Mouse (Mus musculus): ENCODE data around the gene Slc9a8. TPM values are rescaled to one million over a fixed set of nuclear protein-coding genes. Genes with fewer than 3 reads are reported as not detected.

Slc9a8 gene
- polyA plus RNA-seq, 1 experiment from 2014 or later: 27.1 TPM

GRCm38 (mm10) chr2:167417694-167418093 is 3.8 kb upstream of the Slc9a8 start:
- H3K27ac ChIP-seq: no peak overlapping the region
- H3K27me3 ChIP-seq: no peaks in the 10 kb centered on the region
- no peaks in the 10 kb centered on the region for H3K9me3 ChIP-seq (replicated peaks)
- ATAC-seq (replicated peaks; ENCODE audit: low FRiP score): no peak
- 31% methylated on average over 4 of the region's 4 CpGs for WGBS
- H3K36me3 ChIP-seq: no peaks in the 10 kb centered on the region
- no peak overlapping the region for H3K4me3 ChIP-seq (replicated peaks)
- H3K4me2 ChIP-seq: no peak overlapping the region
- H3K4me1 ChIP-seq: peaks cover 19% of the 10 kb centered on the region
- no peak overlapping the region for H3K9ac ChIP-seq

- H3K9ac ChIP-seq: no peak overlapping the region
- H3K4me1 ChIP-seq: peaks cover 20% of the 10 kb centered on the region
- H3K4me2 ChIP-seq: no peak overlapping the region
- 71% methylated on average over 1 of the region's 1 CpGs for WGBS
- no peaks in the 10 kb centered on the region for H3K27me3 ChIP-seq
- no peak for ATAC-seq (replicated peaks; ENCODE audit: low FRiP score)
- no peak overlapping the region for H3K27ac ChIP-seq
- H3K9me3 ChIP-seq (replicated peaks): no peaks in the 10 kb centered on the region
- H3K4me3 ChIP-seq (replicated peaks): no peak overlapping the region
- H3K36me3 ChIP-seq: peaks cover 5% of the 10 kb centered on the region
Measured at GRCm38 (mm10) chr2:167419204-167419603, 2.3 kb upstream of the Slc9a8 start.

- ATAC-seq (replicated peaks; ENCODE audit: low FRiP score): no peak
- 10% methylated on average over 10 of the region's 10 CpGs for WGBS
- H3K9ac ChIP-seq: peak overlapping the region; percentile 82
- peak overlapping the region; percentile 74 for H3K4me3 ChIP-seq (replicated peaks)
- no peaks in the 10 kb centered on the region for H3K27me3 ChIP-seq
- H3K27ac ChIP-seq: peak overlapping the region; percentile 99
- peaks cover 21% of the 10 kb centered on the region for H3K36me3 ChIP-seq
- no peaks in the 10 kb centered on the region for H3K9me3 ChIP-seq (replicated peaks)
- peaks cover 20% of the 10 kb centered on the region for H3K4me1 ChIP-seq
- peak overlapping the region; percentile 81 for H3K4me2 ChIP-seq
Measured at GRCm38 (mm10) chr2:167420811-167421241, 686 bp upstream of the Slc9a8 start.

GRCm38 (mm10) chr2:167422150-167422470 is 598 bp downstream of the Slc9a8 start:
- 4% methylated on average over 11 of the region's 11 CpGs for WGBS
- ATAC-seq (replicated peaks; ENCODE audit: low FRiP score): no peak

GRCm38 (mm10) chr2:167423031-167423611 is 1.6 kb downstream of the Slc9a8 start:
- peaks cover 44% of the 10 kb centered on the region for H3K36me3 ChIP-seq
- no peak overlapping the region for H3K4me3 ChIP-seq (replicated peaks)
- peaks cover 17% of the 10 kb centered on the region for H3K4me1 ChIP-seq
- ATAC-seq (replicated peaks; ENCODE audit: low FRiP score): no peak
- 88% methylated on average over 5 of the region's 5 CpGs for WGBS
- H3K9me3 ChIP-seq (replicated peaks): no peaks in the 10 kb centered on the region
- H3K27me3 ChIP-seq: no peaks in the 10 kb centered on the region
- H3K27ac ChIP-seq: no peak overlapping the region
- H3K9ac ChIP-seq: no peak overlapping the region
- 0 out of 2 replicates have a peak overlapping the region, but pooled peaks have one; percentile 81 for H3K4me2 ChIP-seq

More at GRCm38 (mm10) chr2:167422150-167422470, 598 bp downstream of the Slc9a8 start:
- peak overlapping the region; percentile 81 for H3K4me2 ChIP-seq
- H3K9me3 ChIP-seq (replicated peaks): no peaks in the 10 kb centered on the region
- H3K27me3 ChIP-seq: no peaks in the 10 kb centered on the region
- H3K4me3 ChIP-seq (replicated peaks): peak overlapping the region; percentile 74
- H3K27ac ChIP-seq: peak overlapping the region; percentile 99
- H3K9ac ChIP-seq: peak overlapping the region; percentile 82
- H3K4me1 ChIP-seq: peaks cover 20% of the 10 kb centered on the region
- H3K36me3 ChIP-seq: peaks cover 34% of the 10 kb centered on the region

GRCm38 (mm10) chr2:167424040-167424439 is 2.5 kb downstream of the Slc9a8 start:
- no peaks in the 10 kb centered on the region for H3K27me3 ChIP-seq
- no peak overlapping the region for H3K27ac ChIP-seq
- H3K36me3 ChIP-seq: peaks cover 48% of the 10 kb centered on the region
- no peak overlapping the region for H3K9ac ChIP-seq
- 85% methylated on average over 9 of the region's 9 CpGs for WGBS
- no peak overlapping the region for H3K4me2 ChIP-seq
- no peak for ATAC-seq (replicated peaks; ENCODE audit: low FRiP score)
- no peaks in the 10 kb centered on the region for H3K9me3 ChIP-seq (replicated peaks)
- peaks cover 17% of the 10 kb centered on the region for H3K4me1 ChIP-seq
- no peak overlapping the region for H3K4me3 ChIP-seq (replicated peaks)

GRCm38 (mm10) chr2:167424516-167424915 is 3.0 kb downstream of the Slc9a8 start:
- no peaks in the 10 kb centered on the region for H3K27me3 ChIP-seq
- ATAC-seq (replicated peaks; ENCODE audit: low FRiP score): no peak
- H3K27ac ChIP-seq: no peak overlapping the region
- H3K4me3 ChIP-seq (replicated peaks): no peak overlapping the region
- no peak overlapping the region for H3K4me2 ChIP-seq
- H3K36me3 ChIP-seq: peaks cover 53% of the 10 kb centered on the region
- H3K9ac ChIP-seq: no peak overlapping the region
- 92% methylated on average over 3 of the region's 3 CpGs for WGBS
- H3K4me1 ChIP-seq: peaks cover 17% of the 10 kb centered on the region
- H3K9me3 ChIP-seq (replicated peaks): no peaks in the 10 kb centered on the region

- ATAC-seq (replicated peaks; ENCODE audit: low FRiP score): no peak
- Histone ChIP-seq H3K36me3 (peaks cover 58% of the 10 kb centered on the region), H3K9me3 (replicated peaks) (no peaks in the 10 kb centered on the region), H3K27me3 (no peaks in the 10 kb centered on the region), H3K4me1 (peaks cover 14% of the 10 kb centered on the region), H3K4me3 (replicated peaks) (no peak overlapping the region), H3K4me2 (no peak overlapping the region), H3K27ac (no peak overlapping the region), H3K9ac (no peak overlapping the region)
- 81% methylated on average over 6 of the region's 6 CpGs for WGBS
Measured at GRCm38 (mm10) chr2:167425407-167425806, 3.9 kb downstream of the Slc9a8 start.

GRCm38 (mm10) chr2:167429596-167429995 is 8.1 kb downstream of the Slc9a8 start:
- Histone ChIP-seq H3K36me3 (peaks cover 85% of the 10 kb centered on the region), H3K27me3 (no peaks in the 10 kb centered on the region), H3K4me1 (no peaks in the 10 kb centered on the region), H3K4me3 (replicated peaks) (no peak overlapping the region), H3K9me3 (replicated peaks) (no peaks in the 10 kb centered on the region), H3K9ac (no peak overlapping the region), H3K27ac (no peak overlapping the region), H3K4me2 (no peak overlapping the region)
- no peak for ATAC-seq (replicated peaks; ENCODE audit: low FRiP score)
- 88% methylated on average over 5 of the region's 5 CpGs for WGBS

- Histone ChIP-seq H3K27me3 (no peaks in the 10 kb centered on the region), H3K27ac (no peak overlapping the region), H3K4me3 (replicated peaks) (no peak overlapping the region), H3K36me3 (peaks cover 85% of the 10 kb centered on the region), H3K9me3 (replicated peaks) (no peaks in the 10 kb centered on the region), H3K4me1 (no peaks in the 10 kb centered on the region), H3K4me2 (no peak overlapping the region), H3K9ac (no peak overlapping the region)
- 0 out of 2 replicates have a peak, but pooled peaks have one; percentile 66 for ATAC-seq (replicated peaks; ENCODE audit: low FRiP score)
- WGBS: 75% methylated on average over 9 of the region's 9 CpGs
Measured at GRCm38 (mm10) chr2:167430737-167431417, 9.4 kb downstream of the Slc9a8 start.

GRCm38 (mm10) chr2:167431418-167431776 is 9.9 kb downstream of the Slc9a8 start:
- ATAC-seq (replicated peaks; ENCODE audit: low FRiP score): no peak
- WGBS: 84% methylated on average over 7 of the region's 7 CpGs

GRCm38 (mm10) chr2:167434570-167434969 is 13.1 kb downstream of the Slc9a8 start:
- Histone ChIP-seq H3K4me1 (no peaks in the 10 kb centered on the region), H3K27me3 (no peaks in the 10 kb centered on the region), H3K4me3 (replicated peaks) (no peak overlapping the region), H3K36me3 (peaks cover 84% of the 10 kb centered on the region), H3K9me3 (replicated peaks) (no peaks in the 10 kb centered on the region), H3K4me2 (no peak overlapping the region), H3K9ac (no peak overlapping the region), H3K27ac (no peak overlapping the region)
- no peak for ATAC-seq (replicated peaks; ENCODE audit: low FRiP score)
- WGBS: 98% methylated on average over 6 of the region's 6 CpGs

More at GRCm38 (mm10) chr2:167431418-167431776, 9.9 kb downstream of the Slc9a8 start:
- no peak overlapping the region for H3K27ac ChIP-seq
- H3K9me3 ChIP-seq (replicated peaks): no peaks in the 10 kb centered on the region
- H3K4me1 ChIP-seq: no peaks in the 10 kb centered on the region
- peaks cover 85% of the 10 kb centered on the region for H3K36me3 ChIP-seq
- no peak overlapping the region for H3K4me2 ChIP-seq
- no peak overlapping the region for H3K4me3 ChIP-seq (replicated peaks)
- H3K9ac ChIP-seq: no peak overlapping the region
- H3K27me3 ChIP-seq: no peaks in the 10 kb centered on the region

Data from kidney, embryonic 15.5 days (tissue).